Mouse (Mus musculus) liver, embryonic 13.5 days (tissue): ENCODE measurements around the gene Gtpbp1. TPM values are rescaled to one million over a fixed set of nuclear protein-coding genes. Genes with fewer than 3 reads are reported as not detected.

Source experiments
- ATAC-seq: fragments of 200-750 bp; cut with Nextera tagmentation; 2 replicates; pipeline ENCODE4 v1.8.0; 2017; ENCODE audit warnings: low read depth, mild to moderate bottlenecking, moderate number of reproducible peaks, moderate library complexity
- DNase-seq: peaks from one replicate; pipeline ENCODE4 v3.0.0; 2022
- H3K27ac ChIP-seq: fragments of 300-500 bp; sonication (generic); 2 replicates; pipeline ENCODE4 v1.5.1; 2015; ENCODE audit warnings: moderate library complexity, mild to moderate bottlenecking, inconsistent platforms
- H3K27me3 ChIP-seq: fragments of 300-500 bp; sonication (generic); 2 replicates; pipeline ENCODE4 v1.6.1; 2015; ENCODE audit warnings: mild to moderate bottlenecking, inconsistent platforms
- H3K36me3 ChIP-seq: fragments of 300-500 bp; sonication (generic); 2 replicates; pipeline ENCODE4 v1.6.1; 2015; ENCODE audit warnings: mild to moderate bottlenecking, inconsistent platforms
- H3K4me1 ChIP-seq: fragments of 300-500 bp; sonication (generic); replicated peaks from 2 replicates; pipeline ENCODE4 v1.6.1; 2015; ENCODE audit warnings: inconsistent platforms
- H3K4me2 ChIP-seq: fragments of 300-500 bp; sonication (generic); 2 replicates; pipeline ENCODE4 v1.6.1; 2015; ENCODE audit warnings: inconsistent platforms, mild to moderate bottlenecking, moderate library complexity
- H3K4me3 ChIP-seq: fragments of 300-500 bp; sonication (generic); replicated peaks from 2 replicates; pipeline ENCODE4 v1.5.1; 2015; ENCODE audit warnings: mild to moderate bottlenecking, inconsistent platforms
- H3K9ac ChIP-seq: fragments of 300-500 bp; sonication (generic); 2 replicates; pipeline ENCODE4 v1.6.1; 2015; ENCODE audit warnings: mild to moderate bottlenecking, inconsistent platforms
- H3K9me3 ChIP-seq: fragments of 300-500 bp; sonication (generic); replicated peaks from 2 replicates; pipeline ENCODE4 v1.6.1; 2016; ENCODE audit warnings: inconsistent platforms
- WGBS: fragments of 180-500 bp; shearing (Covaris S2); methylation state at CpG from one replicate; pipeline ENCODE4 v1.1.7; 2015; ENCODE audit not compliant: insufficient replicate concordance; 5-methylcytosine and 5-hydroxymethylcytosine counted together
- polyA plus RNA-seq: library from polyadenylated mRNA; unstranded; fragments of >200 nt; fragmentation: Nextera tagmentation; extraction: Ambion mirVana; gene quantifications from 2 replicates; pipeline ENCODE4 v1.2.1, GENCODE M21; 2015

Gene Gtpbp1
- polyA plus RNA-seq, 1 experiment from 2014 or later = 32.6 TPM

GRCm38 (mm10) chr15:79768302-79768701 is 77.7 kb downstream of the Gtpbp1 start:
- Histone ChIP-seq H3K36me3 (0 out of 2 replicates have a peak, but pooled peaks cover 2% of the 10 kb centered on the region), H3K27me3 (no peaks in the 10 kb centered on the region), H3K27ac (no peak overlapping the region), H3K4me2 (no peak overlapping the region), H3K4me3 (no peak overlapping the region), H3K9me3 (no peaks in the 10 kb centered on the region), H3K4me1 (peaks cover 15% of the 10 kb centered on the region), H3K9ac (no peak overlapping the region)
- ATAC-seq (no peak), DNase-seq (no peak)
- WGBS = 31% methylated on average over 6 of the region's 6 CpGs

GRCm38 (mm10) chr15:79770629-79771240 is 80.1 kb downstream of the Gtpbp1 start:
- Histone ChIP-seq H3K27me3 (0 out of 2 replicates have a peak, but pooled peaks cover 2% of the 10 kb centered on the region), H3K36me3 (no peaks in the 10 kb centered on the region), H3K9me3 (no peaks in the 10 kb centered on the region), H3K4me3 (no peak overlapping the region), H3K4me2 (no peak overlapping the region), H3K4me1 (peaks cover 30% of the 10 kb centered on the region), H3K9ac (no peak overlapping the region), H3K27ac (no peak overlapping the region)
- DNase-seq (no peak), ATAC-seq (no peak)
- 70% methylated on average over 21 of the region's 21 CpGs for WGBS

Other genes with a start within 250 kb of the Gtpbp1 start
- 10.4 and 11.4 TPM in 2 replicates for gene Csnk1e, start 235.3 kb upstream of the Gtpbp1 start, polyA plus RNA-seq
- not detected in 2 replicates for gene Kcnj4, start 185.6 kb upstream of the Gtpbp1 start, polyA plus RNA-seq
- 6.2 and 6.4 TPM in 2 replicates for gene Kdelr3, start 174.4 kb upstream of the Gtpbp1 start, polyA plus RNA-seq
- 12.1 and 12.6 TPM in 2 replicates for gene Ddx17, start 144.1 kb upstream of the Gtpbp1 start, polyA plus RNA-seq
- 0.22 and 0.40 TPM in 2 replicates for gene Dmc1, start 85.7 kb upstream of the Gtpbp1 start, polyA plus RNA-seq
- 0.12 and 0.39 TPM in 2 replicates for gene Fam227a, start 31.9 kb upstream of the Gtpbp1 start, polyA plus RNA-seq
- gene Cby1, start 31.6 kb upstream of the Gtpbp1 start, polyA plus RNA-seq = 18.6 and 19.3 TPM in 2 replicates
- gene Tomm22, start 20.0 kb upstream of the Gtpbp1 start, polyA plus RNA-seq = 199 and 225 TPM in 2 replicates
- 20.0 and 21.6 TPM in 2 replicates for gene Josd1, start 2.9 kb upstream of the Gtpbp1 start, polyA plus RNA-seq
- 1.3 and 1.5 TPM in 2 replicates for gene Sun2, start 51.7 kb downstream of the Gtpbp1 start, polyA plus RNA-seq
- gene Dnal4, start 87.0 kb downstream of the Gtpbp1 start, polyA plus RNA-seq = 9.1 and 10.5 TPM in 2 replicates
- 0.12 and 0.13 TPM in 2 replicates for gene Nptxr, start 113.9 kb downstream of the Gtpbp1 start, polyA plus RNA-seq
- not detected in 2 replicates for gene Npcd, start 143.4 kb downstream of the Gtpbp1 start, polyA plus RNA-seq
- 9.7 and 10.2 TPM in 2 replicates for gene Cbx6, start 143.8 kb downstream of the Gtpbp1 start, polyA plus RNA-seq
- 41.7 and 53.3 TPM in 2 replicates for gene Apobec3, start 200.8 kb downstream of the Gtpbp1 start, polyA plus RNA-seq